Mouse (Mus musculus) liver (tissue): ENCODE measurements around the gene Arl6ip6.

Experiments
- DNase-seq: peaks from one replicate; pipeline ENCODE4 v3.0.0-alpha.2; 2020; ENCODE audit warnings: mixed read lengths

The Arl6ip6 gene

GRCm38 (mm10) chr2:53191523-53192220, at the start of gene Arl6ip6:
Gene Arl6ip6 (plus strand): TSS chr2:53191726.
- peak; percentile 97 for DNase-seq

GRCm38 (mm10) chr2:53146852-53147251, 44.7 kb upstream of the Arl6ip6 start:
- DNase-seq: no peak

- DNase-seq: no peak
These were observed 17.6 kb upstream of the Arl6ip6 start for GRCm38 (mm10) chr2:53173966-53174365.

- no peak for DNase-seq
These were observed 12.6 kb upstream of the Arl6ip6 start for GRCm38 (mm10) chr2:53178966-53179365.

- DNase-seq: no peak
These were observed 11.7 kb upstream of the Arl6ip6 start for GRCm38 (mm10) chr2:53179876-53180275.

DNA sequence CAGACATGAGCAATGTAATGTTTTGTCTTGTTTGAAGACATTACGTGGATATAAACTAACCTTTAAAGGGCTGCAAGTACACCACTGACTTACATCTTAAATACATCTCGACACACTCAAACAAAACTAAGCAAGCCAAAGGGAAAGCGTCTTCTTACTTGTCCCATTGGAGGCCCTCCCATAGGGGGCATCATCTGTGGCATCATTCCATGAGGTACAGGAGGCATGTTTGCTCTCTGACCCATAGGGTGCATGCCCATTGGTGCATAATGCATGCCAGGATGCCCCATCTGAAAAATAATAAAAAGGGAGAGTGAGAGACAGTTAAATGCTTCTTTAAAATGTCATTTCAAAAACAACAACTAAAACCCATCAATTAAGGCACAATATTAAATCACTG, 1.7 kb upstream of the Arl6ip6 start:
- peak; percentile 9 for DNase-seq

- peak; percentile 99 for DNase-seq
These were observed 628 bp upstream of the Arl6ip6 start, which contains the start of gene Prpf40a for GRCm38 (mm10) chr2:53190684-53191511. Gene Prpf40a (minus strand): TSS chr2:53191284.

GRCm38 (mm10) chr2:53192386-53192785, 860 bp downstream of the Arl6ip6 start:
- DNase-seq: no peak

GRCm38 (mm10) chr2:53196431-53196830, 4.9 kb downstream of the Arl6ip6 start:
- no peak for DNase-seq

DNA sequence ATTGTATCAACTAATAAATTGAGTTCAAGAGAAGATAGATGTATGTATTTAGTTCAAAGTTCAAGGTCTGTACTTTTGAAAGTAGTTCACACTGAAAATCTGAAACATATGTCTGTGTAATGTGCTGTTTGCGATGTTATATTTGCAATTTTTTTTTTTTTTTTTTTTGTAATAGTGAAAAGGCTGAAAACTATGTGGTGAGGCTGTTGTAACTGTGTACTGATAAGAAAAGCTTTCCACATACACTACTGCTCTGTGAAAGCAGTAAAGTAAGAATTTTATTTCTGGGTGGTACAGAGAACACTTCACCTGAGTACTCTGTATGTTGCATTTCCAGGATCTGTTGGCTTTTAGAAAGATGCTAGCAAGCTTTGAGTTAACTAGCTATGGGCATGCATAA, 7.7 kb downstream of the Arl6ip6 start:
- DNase-seq: no peak

GRCm38 (mm10) chr2:53200164-53200885, 8.8 kb downstream of the Arl6ip6 start:
- DNase-seq: no peak

DNA sequence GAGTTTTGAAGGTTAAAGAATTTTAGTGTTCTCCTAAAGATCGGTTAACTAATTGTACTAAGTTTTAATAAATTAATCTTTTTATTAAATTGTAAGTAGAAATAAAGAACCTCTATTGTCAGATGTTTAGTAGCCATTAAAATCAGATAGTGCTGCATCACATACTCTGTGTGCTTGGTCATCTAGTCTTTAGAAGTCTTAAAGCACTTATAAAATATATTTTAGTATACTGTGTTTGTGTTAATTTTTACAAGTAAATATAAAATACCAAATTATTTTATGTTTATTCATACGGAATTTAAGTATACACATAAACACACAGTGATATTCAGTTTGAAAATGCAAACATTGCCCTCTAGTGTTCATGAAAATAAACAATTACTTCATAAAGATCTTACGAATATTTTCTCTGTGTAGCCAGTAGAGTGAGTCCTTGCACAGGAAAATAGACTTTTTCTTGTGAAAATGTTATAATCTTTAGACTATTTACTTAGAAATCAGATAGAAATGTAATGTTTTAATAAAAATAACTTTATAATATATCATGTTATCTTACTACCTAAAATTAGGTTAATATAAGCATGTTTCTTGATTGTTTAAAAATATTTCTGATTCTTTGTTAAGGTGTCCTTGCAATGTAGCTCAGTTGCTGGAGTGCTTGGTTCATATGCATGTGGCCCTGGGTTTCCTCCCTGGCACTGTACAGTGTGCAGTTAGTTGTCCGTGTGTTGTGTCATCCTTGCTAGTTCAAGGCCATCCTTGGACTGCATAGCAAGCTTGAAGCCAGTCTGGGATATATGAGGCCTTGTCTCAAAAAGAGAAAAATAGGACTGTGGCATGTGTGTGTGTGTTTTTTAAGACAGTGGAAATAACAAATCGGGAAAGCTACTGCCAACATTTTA, 13.1 kb downstream of the Arl6ip6 start:
- no peak for DNase-seq

DNA sequence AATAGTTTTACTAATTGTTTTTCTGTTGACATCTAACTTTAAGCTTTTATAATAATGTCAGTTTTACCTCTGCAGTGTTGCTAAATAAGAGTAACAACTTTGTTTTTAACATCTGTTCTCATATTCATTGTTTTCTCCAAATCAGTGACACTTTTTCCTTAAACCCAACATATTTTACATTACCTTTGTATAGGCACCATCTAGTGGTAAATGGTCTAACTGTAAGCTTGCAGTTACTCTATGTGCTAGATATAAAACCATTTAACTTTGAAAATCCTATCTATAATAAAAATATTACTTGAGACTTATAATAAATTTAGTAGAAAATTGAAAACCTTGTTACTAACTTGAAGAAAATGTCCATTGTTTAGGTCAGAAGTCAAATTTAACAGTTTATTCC, 15.2 kb downstream of the Arl6ip6 start:
- DNase-seq: no peak

GRCm38 (mm10) chr2:53213493-53213892, 22.0 kb downstream of the Arl6ip6 start:
- no peak for DNase-seq

- no peak for DNase-seq
These were observed 30.7 kb downstream of the Arl6ip6 start for GRCm38 (mm10) chr2:53222242-53222641.

- DNase-seq: no peak
These were observed 65.5 kb downstream of the Arl6ip6 start for GRCm38 (mm10) chr2:53256982-53257381.
